Mouse (Mus musculus) midbrain, embryonic 13.5 days (tissue): ENCODE measurements around the gene Angptl7. TPM values are rescaled to one million over a fixed set of nuclear protein-coding genes. Genes with fewer than 3 reads are reported as not detected.

Experiments
- ATAC-seq: fragments of 200-750 bp; cut with Nextera tagmentation; 2 replicates; pipeline ENCODE4 v1.8.0; 2017; ENCODE audit warnings: mild to moderate bottlenecking, moderate TSS enrichment, moderate library complexity
- H3K27ac ChIP-seq: fragments of 300-500 bp; sonication (generic); 2 replicates; pipeline ENCODE4 v1.5.1; 2015; ENCODE audit warnings: inconsistent platforms, mild to moderate bottlenecking, moderate library complexity
- H3K27me3 ChIP-seq: fragments of 300-500 bp; sonication (generic); 2 replicates; pipeline ENCODE4 v1.6.1; 2015; ENCODE audit warnings: mild to moderate bottlenecking, inconsistent platforms
- H3K36me3 ChIP-seq: fragments of 300-500 bp; sonication (generic); 2 replicates; pipeline ENCODE4 v1.6.1; 2015; ENCODE audit warnings: mild to moderate bottlenecking, inconsistent platforms
- H3K4me1 ChIP-seq: fragments of 300-500 bp; sonication (generic); replicated peaks from 2 replicates; pipeline ENCODE4 v1.6.1; 2015; ENCODE audit warnings: inconsistent platforms
- H3K4me2 ChIP-seq: fragments of 300-500 bp; sonication (generic); replicated peaks from 2 replicates; pipeline ENCODE4 v1.6.1; 2015; ENCODE audit warnings: moderate library complexity, mild to moderate bottlenecking, inconsistent platforms
- H3K4me3 ChIP-seq: fragments of 300-500 bp; sonication (generic); replicated peaks from 2 replicates; pipeline ENCODE4 v1.5.1; 2015; ENCODE audit warnings: mild to moderate bottlenecking, inconsistent platforms
- H3K9ac ChIP-seq: fragments of 300-500 bp; sonication (generic); replicated peaks from 2 replicates; pipeline ENCODE4 v1.6.1; 2015; ENCODE audit warnings: mild to moderate bottlenecking, inconsistent platforms
- H3K9me3 ChIP-seq: fragments of 300-500 bp; sonication (generic); 2 replicates; pipeline ENCODE4 v1.6.1; 2016; ENCODE audit warnings: mild to moderate bottlenecking, inconsistent platforms
- WGBS: fragments of 180-500 bp; shearing (Covaris S2); methylation state at CpG from one replicate; pipeline ENCODE4 v1.1.7; 2015; 5-methylcytosine and 5-hydroxymethylcytosine counted together
- polyA plus RNA-seq: library from polyadenylated mRNA; unstranded; fragments of >200 nt; fragmentation: Nextera tagmentation; extraction: Ambion mirVana; gene quantifications from 2 replicates; pipeline ENCODE4 v1.2.1, GENCODE M21; 2015

The Angptl7 gene
- polyA plus RNA-seq, 1 experiment from 2014 or later: 0.32 TPM

GRCm38 (mm10) chr4:148515313-148515712 is 15.1 kb upstream of the Angptl7 start:
- no peaks in the 10 kb centered on the region for H3K27me3 ChIP-seq
- WGBS: 92% methylated on average over 2 of the region's 2 CpGs
- H3K9ac ChIP-seq: no peak overlapping the region
- peaks cover 19% of the 10 kb centered on the region for H3K4me1 ChIP-seq
- peaks cover 73% of the 10 kb centered on the region for H3K36me3 ChIP-seq
- H3K4me3 ChIP-seq: no peak overlapping the region
- no peak for ATAC-seq
- H3K9me3 ChIP-seq: no peaks in the 10 kb centered on the region
- H3K4me2 ChIP-seq: no peak overlapping the region
- no peak overlapping the region for H3K27ac ChIP-seq

GRCm38 (mm10) chr4:148513021-148513559 is 12.8 kb upstream of the Angptl7 start:
- Histone ChIP-seq H3K4me2 (no peak overlapping the region), H3K36me3 (peaks cover 77% of the 10 kb centered on the region), H3K27me3 (no peaks in the 10 kb centered on the region), H3K27ac (no peak overlapping the region), H3K9me3 (no peaks in the 10 kb centered on the region), H3K9ac (no peak overlapping the region), H3K4me3 (no peak overlapping the region), H3K4me1 (peaks cover 7% of the 10 kb centered on the region)
- no peak for ATAC-seq
- 80% methylated on average over 6 of the region's 6 CpGs for WGBS

- H3K9me3 ChIP-seq: no peaks in the 10 kb centered on the region
- ATAC-seq: no peak
- H3K27me3 ChIP-seq: no peaks in the 10 kb centered on the region
- H3K4me3 ChIP-seq: no peak overlapping the region
- 97% methylated on average over 4 of the region's 4 CpGs for WGBS
- H3K4me1 ChIP-seq: no peaks in the 10 kb centered on the region
- no peak overlapping the region for H3K9ac ChIP-seq
- H3K4me2 ChIP-seq: no peak overlapping the region
- peaks cover 77% of the 10 kb centered on the region for H3K36me3 ChIP-seq
- no peak overlapping the region for H3K27ac ChIP-seq
These were observed 11.1 kb upstream of the Angptl7 start for GRCm38 (mm10) chr4:148511334-148511733.

- Histone ChIP-seq H3K27ac (no peak overlapping the region), H3K4me2 (no peak overlapping the region), H3K9me3 (no peaks in the 10 kb centered on the region), H3K27me3 (no peaks in the 10 kb centered on the region), H3K36me3 (peaks cover 79% of the 10 kb centered on the region), H3K9ac (no peak overlapping the region), H3K4me3 (no peak overlapping the region), H3K4me1 (no peaks in the 10 kb centered on the region)
- 89% methylated on average over 4 of the region's 4 CpGs for WGBS
- no peak for ATAC-seq
These were observed 10.4 kb upstream of the Angptl7 start for GRCm38 (mm10) chr4:148510691-148511090.

- no peak for ATAC-seq
These were observed 9.3 kb upstream of the Angptl7 start for GRCm38 (mm10) chr4:148509450-148510084.

GRCm38 (mm10) chr4:148508084-148508849 is 8.0 kb upstream of the Angptl7 start:
- H3K27ac ChIP-seq: no peak overlapping the region
- H3K9me3 ChIP-seq: no peaks in the 10 kb centered on the region
- WGBS: 96% methylated on average over 14 of the region's 14 CpGs
- H3K4me2 ChIP-seq: no peak overlapping the region
- no peak overlapping the region for H3K9ac ChIP-seq
- ATAC-seq: no peak
- H3K27me3 ChIP-seq: no peaks in the 10 kb centered on the region
- no peaks in the 10 kb centered on the region for H3K4me1 ChIP-seq
- H3K36me3 ChIP-seq: peaks cover 77% of the 10 kb centered on the region
- no peak overlapping the region for H3K4me3 ChIP-seq

More at GRCm38 (mm10) chr4:148509450-148510084, 9.3 kb upstream of the Angptl7 start:
- no peak overlapping the region for H3K27ac ChIP-seq
- no peaks in the 10 kb centered on the region for H3K4me1 ChIP-seq
- H3K36me3 ChIP-seq: peaks cover 77% of the 10 kb centered on the region
- no peak overlapping the region for H3K4me2 ChIP-seq
- no peak overlapping the region for H3K4me3 ChIP-seq
- H3K9ac ChIP-seq: no peak overlapping the region
- WGBS: 90% methylated on average over 8 of the region's 8 CpGs
- H3K9me3 ChIP-seq: no peaks in the 10 kb centered on the region
- H3K27me3 ChIP-seq: no peaks in the 10 kb centered on the region

- Histone ChIP-seq H3K4me1 (no peaks in the 10 kb centered on the region), H3K4me2 (no peak overlapping the region), H3K27ac (no peak overlapping the region), H3K9ac (no peak overlapping the region), H3K36me3 (peaks cover 77% of the 10 kb centered on the region), H3K27me3 (no peaks in the 10 kb centered on the region), H3K4me3 (no peak overlapping the region), H3K9me3 (no peaks in the 10 kb centered on the region)
- no peak for ATAC-seq
- WGBS: 86% methylated on average over 5 of the region's 5 CpGs
These were observed 7.3 kb upstream of the Angptl7 start for GRCm38 (mm10) chr4:148507585-148507984.

GRCm38 (mm10) chr4:148504497-148504959 is 4.3 kb upstream of the Angptl7 start:
- H3K4me3 ChIP-seq: no peak overlapping the region
- H3K4me1 ChIP-seq: no peaks in the 10 kb centered on the region
- H3K9me3 ChIP-seq: no peaks in the 10 kb centered on the region
- peaks cover 89% of the 10 kb centered on the region for H3K36me3 ChIP-seq
- 91% methylated on average over 8 of the region's 8 CpGs for WGBS
- no peak overlapping the region for H3K4me2 ChIP-seq
- no peak overlapping the region for H3K27ac ChIP-seq
- H3K27me3 ChIP-seq: no peaks in the 10 kb centered on the region
- ATAC-seq: no peak
- H3K9ac ChIP-seq: no peak overlapping the region

- Histone ChIP-seq H3K27me3 (no peaks in the 10 kb centered on the region), H3K9me3 (no peaks in the 10 kb centered on the region), H3K4me3 (no peak overlapping the region), H3K27ac (no peak overlapping the region; the same call in 1 of the 2 replicates), H3K4me2 (no peak overlapping the region), H3K4me1 (no peaks in the 10 kb centered on the region), H3K9ac (no peak overlapping the region), H3K36me3 (peaks cover 86% of the 10 kb centered on the region)
- 84% methylated on average over 25 of the region's 25 CpGs for WGBS
- ATAC-seq: peak; percentile 70; the same call in 1 of the 2 replicates
These were observed 4.2 kb downstream of the Angptl7 start for GRCm38 (mm10) chr4:148495874-148496689.

GRCm38 (mm10) chr4:148495160-148495559 is 5.1 kb downstream of the Angptl7 start:
- Histone ChIP-seq H3K27ac (no peak overlapping the region; the same call in 1 of the 2 replicates), H3K9me3 (no peaks in the 10 kb centered on the region), H3K27me3 (no peaks in the 10 kb centered on the region), H3K4me2 (no peak overlapping the region), H3K36me3 (peaks cover 86% of the 10 kb centered on the region), H3K9ac (no peak overlapping the region), H3K4me1 (no peaks in the 10 kb centered on the region), H3K4me3 (no peak overlapping the region)
- 94% methylated on average over 6 of the region's 6 CpGs for WGBS
- ATAC-seq: no peak

GRCm38 (mm10) chr4:148491448-148491847 is 8.8 kb downstream of the Angptl7 start:
- Histone ChIP-seq H3K27ac (no peak overlapping the region), H3K9ac (no peak overlapping the region), H3K9me3 (no peaks in the 10 kb centered on the region), H3K27me3 (no peaks in the 10 kb centered on the region), H3K4me1 (no peaks in the 10 kb centered on the region), H3K36me3 (peaks cover 86% of the 10 kb centered on the region), H3K4me3 (no peak overlapping the region), H3K4me2 (no peak overlapping the region)
- no peak for ATAC-seq
- WGBS: 90% methylated on average over 7 of the region's 7 CpGs
